Mouse (Mus musculus) hindbrain, embryonic 15.5 days (tissue): ENCODE measurements at regions not wholly inside any gene's neighbourhood (a gene's known extent, or its start where the extent isn't known, plus 50 kb on each side); places are given as distances from the start of the nearest gene placed in this dataset.

Experiments used
- ATAC-seq: fragments of 200-750 bp; cut with Nextera tagmentation; 2 replicates; pipeline ENCODE4 v1.8.0; 2017; ENCODE audit warnings: low read depth, moderate number of reproducible peaks, moderate TSS enrichment; ENCODE audit not compliant: low FRiP score
- H3K27ac ChIP-seq: fragments of 300-500 bp; sonication (generic); replicated peaks from 2 replicates; pipeline ENCODE4 v1.5.1; 2015; ENCODE audit warnings: mild to moderate bottlenecking, inconsistent platforms
- H3K27me3 ChIP-seq: fragments of 300-500 bp; sonication (generic); 2 replicates; pipeline ENCODE4 v1.6.1; 2015; ENCODE audit warnings: control low read depth, inconsistent platforms
- H3K36me3 ChIP-seq: fragments of 300-500 bp; sonication (generic); 2 replicates; pipeline ENCODE4 v1.6.1; 2015; ENCODE audit warnings: control low read depth, inconsistent platforms
- H3K4me1 ChIP-seq: fragments of 300-500 bp; sonication (generic); replicated peaks from 2 replicates; pipeline ENCODE4 v1.6.1; 2015; ENCODE audit warnings: control low read depth, inconsistent platforms
- H3K4me2 ChIP-seq: fragments of 300-500 bp; sonication (generic); 2 replicates; pipeline ENCODE4 v1.6.1; 2015; ENCODE audit warnings: moderate library complexity, mild to moderate bottlenecking, inconsistent platforms
- H3K4me3 ChIP-seq: fragments of 300-500 bp; sonication (generic); 2 replicates; pipeline ENCODE4 v1.5.1; 2015; ENCODE audit warnings: mild to moderate bottlenecking, inconsistent platforms
- H3K9ac ChIP-seq: fragments of 300-500 bp; sonication (generic); 2 replicates; pipeline ENCODE4 v1.6.1; 2015; ENCODE audit warnings: inconsistent platforms
- H3K9me3 ChIP-seq: fragments of 300-500 bp; sonication (generic); 2 replicates; pipeline ENCODE4 v1.6.1; 2016; ENCODE audit warnings: control low read depth, inconsistent platforms
- WGBS: fragments of 180-500 bp; shearing (Covaris S2); methylation state at CpG from one replicate; pipeline ENCODE4 v1.1.7; 2015; 5-methylcytosine and 5-hydroxymethylcytosine counted together

- Histone ChIP-seq H3K4me3 (no peak overlapping the region), H3K27me3 (no peaks in the 10 kb centered on the region), H3K27ac (no peak overlapping the region), H3K36me3 (no peaks in the 10 kb centered on the region), H3K4me2 (no peak overlapping the region), H3K9ac (no peak overlapping the region), H3K9me3 (no peaks in the 10 kb centered on the region), H3K4me1 (no peaks in the 10 kb centered on the region)
- no peak for ATAC-seq
- 84% methylated on average over 2 of the region's 2 CpGs for WGBS
Observed at GRCm38 (mm10) chr11:89247991-89248390, 54.1 kb downstream of the Nog start.

- no peaks in the 10 kb centered on the region for H3K9me3 ChIP-seq
- ATAC-seq: no peak
- 14% methylated on average over 3 of the region's 3 CpGs for WGBS
- H3K4me2 ChIP-seq: no peak overlapping the region
- H3K4me3 ChIP-seq: no peak overlapping the region
- H3K27ac ChIP-seq: no peak overlapping the region
- no peaks in the 10 kb centered on the region for H3K27me3 ChIP-seq
- no peaks in the 10 kb centered on the region for H3K4me1 ChIP-seq
- H3K9ac ChIP-seq: no peak overlapping the region
- no peaks in the 10 kb centered on the region for H3K36me3 ChIP-seq
Observed at GRCm38 (mm10) chr11:89243370-89243769, 58.8 kb downstream of the Nog start.

GRCm38 (mm10) chr11:89242130-89242529 lies 60.0 kb downstream of the Nog start:
- Histone ChIP-seq H3K4me3 (no peak overlapping the region), H3K9me3 (no peaks in the 10 kb centered on the region), H3K36me3 (no peaks in the 10 kb centered on the region), H3K27ac (no peak overlapping the region), H3K9ac (no peak overlapping the region), H3K4me1 (no peaks in the 10 kb centered on the region), H3K27me3 (no peaks in the 10 kb centered on the region), H3K4me2 (no peak overlapping the region)
- ATAC-seq: no peak
- 81% methylated on average over 2 of the region's 2 CpGs for WGBS

GRCm38 (mm10) chr11:89239891-89240290 lies 62.2 kb downstream of the Nog start:
- Histone ChIP-seq H3K27me3 (no peaks in the 10 kb centered on the region), H3K27ac (no peak overlapping the region), H3K4me3 (no peak overlapping the region), H3K9me3 (no peaks in the 10 kb centered on the region), H3K4me1 (no peaks in the 10 kb centered on the region), H3K4me2 (no peak overlapping the region), H3K36me3 (no peaks in the 10 kb centered on the region), H3K9ac (no peak overlapping the region)
- WGBS: 66% methylated on average over 9 of the region's 9 CpGs
- no peak for ATAC-seq

- no peak for ATAC-seq
- Histone ChIP-seq H3K9me3 (no peaks in the 10 kb centered on the region), H3K36me3 (no peaks in the 10 kb centered on the region), H3K4me2 (no peak overlapping the region), H3K27ac (no peak overlapping the region), H3K4me1 (no peaks in the 10 kb centered on the region), H3K4me3 (no peak overlapping the region), H3K9ac (no peak overlapping the region), H3K27me3 (no peaks in the 10 kb centered on the region)
- 91% methylated on average over 3 of the region's 3 CpGs for WGBS
Observed at GRCm38 (mm10) chr11:89236904-89237303, 65.2 kb downstream of the Nog start.

GRCm38 (mm10) chr11:89232884-89233480 lies 69.2 kb downstream of the Nog start:
- WGBS: 58% methylated on average over 9 of the region's 9 CpGs

GRCm38 (mm10) chr11:89229726-89230125 lies 72.4 kb downstream of the Nog start:
- Histone ChIP-seq H3K27me3 (no peaks in the 10 kb centered on the region), H3K9me3 (no peaks in the 10 kb centered on the region), H3K4me2 (no peak overlapping the region), H3K9ac (no peak overlapping the region), H3K4me3 (no peak overlapping the region), H3K4me1 (no peaks in the 10 kb centered on the region), H3K27ac (no peak overlapping the region), H3K36me3 (no peaks in the 10 kb centered on the region)
- 62% methylated on average over 5 of the region's 5 CpGs for WGBS
- ATAC-seq: no peak

More at GRCm38 (mm10) chr11:89232884-89233480, 69.2 kb downstream of the Nog start:
- Histone ChIP-seq H3K27me3 (no peaks in the 10 kb centered on the region), H3K4me2 (no peak overlapping the region), H3K4me1 (no peaks in the 10 kb centered on the region), H3K4me3 (no peak overlapping the region), H3K9ac (no peak overlapping the region), H3K27ac (no peak overlapping the region), H3K9me3 (no peaks in the 10 kb centered on the region), H3K36me3 (no peaks in the 10 kb centered on the region)
- ATAC-seq: no peak

GRCm38 (mm10) chr11:89213204-89213603 lies 88.9 kb downstream of the Nog start:
- peaks cover 5% of the 10 kb centered on the region for H3K4me1 ChIP-seq
- H3K27me3 ChIP-seq: no peaks in the 10 kb centered on the region
- H3K4me3 ChIP-seq: no peak overlapping the region
- no peak overlapping the region for H3K4me2 ChIP-seq
- no peak overlapping the region for H3K9ac ChIP-seq
- WGBS: 94% methylated on average over 5 of the region's 5 CpGs
- H3K36me3 ChIP-seq: no peaks in the 10 kb centered on the region
- H3K9me3 ChIP-seq: no peaks in the 10 kb centered on the region
- no peak for ATAC-seq
- no peak overlapping the region for H3K27ac ChIP-seq

- H3K4me1 ChIP-seq: peaks cover 5% of the 10 kb centered on the region
- no peaks in the 10 kb centered on the region for H3K27me3 ChIP-seq
- H3K27ac ChIP-seq: no peak overlapping the region
- peak overlapping the region; percentile 24 for H3K4me2 ChIP-seq
- H3K4me3 ChIP-seq: no peak overlapping the region
- ATAC-seq: no peak
- no peaks in the 10 kb centered on the region for H3K9me3 ChIP-seq
- no peak overlapping the region for H3K9ac ChIP-seq
- whole genome bisulfite sequencing: 22% methylated on average over 11 of the region's 11 CpGs
- no peaks in the 10 kb centered on the region for H3K36me3 ChIP-seq
Observed at GRCm38 (mm10) chr11:89209531-89209950, 92.6 kb downstream of the Nog start.

- no peaks in the 10 kb centered on the region for H3K27me3 ChIP-seq
- H3K36me3 ChIP-seq: no peaks in the 10 kb centered on the region
- no peak overlapping the region for H3K4me3 ChIP-seq
- no peaks in the 10 kb centered on the region for H3K9me3 ChIP-seq
- WGBS: 46% methylated on average over 6 of the region's 6 CpGs
- H3K4me1 ChIP-seq: peaks cover 5% of the 10 kb centered on the region
- H3K9ac ChIP-seq: no peak overlapping the region
- no peak overlapping the region for H3K27ac ChIP-seq
- no peak overlapping the region; the same call in 1 of the 2 replicates for H3K4me2 ChIP-seq
- ATAC-seq: no peak
Observed at GRCm38 (mm10) chr11:89209072-89209471, 93.1 kb downstream of the Nog start.

GRCm38 (mm10) chr11:89206788-89207187 lies 95.3 kb downstream of the Nog start:
- H3K4me3 ChIP-seq: no peak overlapping the region
- peaks cover 5% of the 10 kb centered on the region for H3K4me1 ChIP-seq
- no peak overlapping the region for H3K9ac ChIP-seq
- no peaks in the 10 kb centered on the region for H3K36me3 ChIP-seq
- H3K9me3 ChIP-seq: no peaks in the 10 kb centered on the region
- WGBS: 56% methylated on average over 3 of the region's 3 CpGs
- no peak for ATAC-seq
- no peak overlapping the region for H3K27ac ChIP-seq
- no peaks in the 10 kb centered on the region for H3K27me3 ChIP-seq
- no peak overlapping the region for H3K4me2 ChIP-seq

GRCm38 (mm10) chr11:89204948-89205545 lies 97.1 kb downstream of the Nog start:
- H3K4me3 ChIP-seq: no peak overlapping the region
- 77% methylated on average over 7 of the region's 7 CpGs for WGBS
- no peak for ATAC-seq

GRCm38 (mm10) chr11:89200458-89200857 lies 101.7 kb downstream of the Nog start:
- H3K27me3 ChIP-seq: no peaks in the 10 kb centered on the region
- H3K9ac ChIP-seq: no peak overlapping the region
- no peak overlapping the region for H3K4me2 ChIP-seq
- no peaks in the 10 kb centered on the region for H3K36me3 ChIP-seq
- WGBS: 96% methylated on average over 3 of the region's 3 CpGs
- H3K9me3 ChIP-seq: no peaks in the 10 kb centered on the region
- no peak overlapping the region for H3K4me3 ChIP-seq
- no peak overlapping the region for H3K27ac ChIP-seq
- no peaks in the 10 kb centered on the region for H3K4me1 ChIP-seq
- ATAC-seq: no peak

More at GRCm38 (mm10) chr11:89204948-89205545, 97.1 kb downstream of the Nog start:
- H3K4me2 ChIP-seq: no peak overlapping the region
- no peak overlapping the region for H3K9ac ChIP-seq
- H3K27me3 ChIP-seq: no peaks in the 10 kb centered on the region
- H3K36me3 ChIP-seq: no peaks in the 10 kb centered on the region
- H3K27ac ChIP-seq: no peak overlapping the region
- H3K9me3 ChIP-seq: no peaks in the 10 kb centered on the region
- peaks cover 5% of the 10 kb centered on the region for H3K4me1 ChIP-seq
